Mouse (Mus musculus) hindbrain, embryonic 16.5 days (tissue): Measurements from ENCODE around the gene Srgap3. TPM values are rescaled to one million over a fixed set of nuclear protein-coding genes. Genes with fewer than 3 reads are reported as not detected.
A peak's percentile ranks its signal among the peaks of the same experiment; 100 is the strongest.
"Not testable (repeated sequence)": the region's sequence is repeated elsewhere in the genome, so short reads cannot be mapped to it uniquely, and the experiment has no call there.

Source experiments
- ATAC-seq: fragments of 200-750 bp; cut with Nextera tagmentation; 2 replicates; pipeline ENCODE4 v1.8.0; 2017; ENCODE audit warnings: moderate TSS enrichment, moderate library complexity
- H3K27ac ChIP-seq: fragments of 300-500 bp; sonication (generic); 2 replicates; pipeline ENCODE4 v1.5.1; 2014; ENCODE audit warnings: low read depth, mild to moderate bottlenecking, control low read depth, low read length, moderate library complexity
- H3K27me3 ChIP-seq: fragments of 300-500 bp; sonication (generic); replicated peaks from 2 replicates; pipeline ENCODE4 v1.6.1; 2014; ENCODE audit warnings: low read length; ENCODE audit not compliant: control insufficient read depth, insufficient read depth
- H3K36me3 ChIP-seq: fragments of 300-500 bp; sonication (generic); 2 replicates; pipeline ENCODE4 v1.6.1; 2014; ENCODE audit warnings: mild to moderate bottlenecking, low read length, moderate library complexity, mixed read lengths; ENCODE audit not compliant: control insufficient read depth, insufficient read depth
- H3K4me1 ChIP-seq: fragments of 300-500 bp; sonication (generic); 2 replicates; pipeline ENCODE4 v1.6.1; 2014; ENCODE audit warnings: low read depth, low read length; ENCODE audit not compliant: control insufficient read depth, insufficient read depth
- H3K4me2 ChIP-seq: fragments of 300-500 bp; sonication (generic); 2 replicates; pipeline ENCODE4 v1.6.1; 2014; ENCODE audit warnings: mild to moderate bottlenecking, low read length, control low read depth, moderate library complexity
- H3K4me3 ChIP-seq: fragments of 300-500 bp; sonication (generic); 2 replicates; pipeline ENCODE4 v1.5.1; 2014; ENCODE audit warnings: mild to moderate bottlenecking, low read length, control low read depth, moderate library complexity
- H3K9ac ChIP-seq: fragments of 300-500 bp; sonication (generic); 2 replicates; pipeline ENCODE4 v1.6.1; 2014; ENCODE audit warnings: low read depth, mild to moderate bottlenecking, control low read depth, low read length, moderate library complexity
- H3K9me3 ChIP-seq: fragments of 300-500 bp; sonication (generic); 2 replicates; pipeline ENCODE4 v1.6.1; 2014; ENCODE audit warnings: mild to moderate bottlenecking, low read length, moderate library complexity; ENCODE audit not compliant: control insufficient read depth
- WGBS: fragments of 180-500 bp; shearing (Covaris S2); extraction: QIAGEN DNeasy Blood & Tissue Kit; methylation state at CpG from one replicate; pipeline ENCODE4 v1.1.7; 2014; 5-methylcytosine and 5-hydroxymethylcytosine counted together
- polyA plus RNA-seq: library from polyadenylated mRNA; unstranded; fragments of >200 nt; fragmentation: Nextera tagmentation; extraction: Ambion mirVana; gene quantifications from 2 replicates; pipeline ENCODE4 v1.2.1, GENCODE M21; 2015

The Srgap3 gene
- polyA plus RNA-seq, 1 experiment from 2014 or later, result 27.0 TPM

- no peaks in the 10 kb centered on the region for H3K36me3 ChIP-seq
- ATAC-seq, result no peak
- no peak overlapping the region for H3K27ac ChIP-seq
- no peaks in the 10 kb centered on the region for H3K9me3 ChIP-seq
- H3K4me3 ChIP-seq, result no peak overlapping the region
- H3K27me3 ChIP-seq, result no peaks in the 10 kb centered on the region
- H3K4me1 ChIP-seq, result peaks cover 25% of the 10 kb centered on the region
- no peak overlapping the region for H3K4me2 ChIP-seq
- no peak overlapping the region for H3K9ac ChIP-seq
- 68% methylated on average over 11 of the region's 11 CpGs for WGBS
Measured at GRCm38 (mm10) chr6:112861351-112862297, 85.4 kb downstream of the Srgap3 start.

GRCm38 (mm10) chr6:112860290-112860689 is 86.8 kb downstream of the Srgap3 start:
- not testable (repeated sequence) for H3K4me2 ChIP-seq, H3K9me3 ChIP-seq, ATAC-seq, H3K4me3 ChIP-seq, H3K27ac ChIP-seq, H3K9ac ChIP-seq, H3K27me3 ChIP-seq, H3K36me3 ChIP-seq
- H3K4me1 ChIP-seq, result peaks cover 15% of the 10 kb centered on the region
- 94% methylated on average over 5 of the region's 5 CpGs for WGBS

- H3K4me1 ChIP-seq, result peaks cover 8% of the 10 kb centered on the region
Measured at GRCm38 (mm10) chr6:112857057-112857456, 90.0 kb downstream of the Srgap3 start.

GRCm38 (mm10) chr6:112855183-112855582 is 91.9 kb downstream of the Srgap3 start:
- WGBS, result 76% methylated on average over 6 of the region's 6 CpGs
- ATAC-seq, result no peak
- Histone ChIP-seq H3K9me3 (no peaks in the 10 kb centered on the region), H3K27me3 (no peaks in the 10 kb centered on the region), H3K9ac (no peak overlapping the region), H3K4me2 (no peak overlapping the region), H3K27ac (no peak overlapping the region), H3K36me3 (no peaks in the 10 kb centered on the region), H3K4me1 (peaks cover 10% of the 10 kb centered on the region), H3K4me3 (no peak overlapping the region)

More at GRCm38 (mm10) chr6:112857057-112857456, 90.0 kb downstream of the Srgap3 start:
- no peaks in the 10 kb centered on the region for H3K36me3 ChIP-seq
- no peak overlapping the region for H3K4me2 ChIP-seq
- 5% methylated on average over 6 of the region's 6 CpGs for WGBS
- H3K27ac ChIP-seq, result no peak overlapping the region
- H3K9ac ChIP-seq, result no peak overlapping the region
- no peak overlapping the region for H3K4me3 ChIP-seq
- no peaks in the 10 kb centered on the region for H3K27me3 ChIP-seq
- H3K9me3 ChIP-seq, result no peaks in the 10 kb centered on the region
- ATAC-seq, result peak; percentile 58

- Histone ChIP-seq H3K4me2 (no peak overlapping the region), H3K36me3 (no peaks in the 10 kb centered on the region), H3K9ac (no peak overlapping the region), H3K4me1 (peaks cover 22% of the 10 kb centered on the region), H3K4me3 (no peak overlapping the region), H3K9me3 (no peaks in the 10 kb centered on the region), H3K27ac (no peak overlapping the region), H3K27me3 (no peaks in the 10 kb centered on the region)
- ATAC-seq, result no peak
- 54% methylated on average over 14 of the region's 14 CpGs for WGBS
Measured at GRCm38 (mm10) chr6:112852261-112853235, 94.5 kb downstream of the Srgap3 start.

GRCm38 (mm10) chr6:112850745-112851144 is 96.3 kb downstream of the Srgap3 start:
- Histone ChIP-seq H3K9me3 (no peaks in the 10 kb centered on the region), H3K9ac (no peak overlapping the region), H3K36me3 (no peaks in the 10 kb centered on the region), H3K4me1 (peaks cover 22% of the 10 kb centered on the region), H3K4me3 (no peak overlapping the region), H3K27ac (no peak overlapping the region), H3K27me3 (no peaks in the 10 kb centered on the region), H3K4me2 (no peak overlapping the region)
- ATAC-seq, result peak; percentile 22; the same call in 1 of the 2 replicates
- WGBS, result 34% methylated on average over 5 of the region's 5 CpGs

GRCm38 (mm10) chr6:112848629-112849180 is 98.4 kb downstream of the Srgap3 start:
- Histone ChIP-seq H3K4me1 (peaks cover 22% of the 10 kb centered on the region), H3K36me3 (no peaks in the 10 kb centered on the region), H3K4me3 (no peak overlapping the region), H3K27me3 (no peaks in the 10 kb centered on the region), H3K9ac (no peak overlapping the region), H3K9me3 (no peaks in the 10 kb centered on the region), H3K27ac (no peak overlapping the region), H3K4me2 (no peak overlapping the region)
- WGBS, result 92% methylated on average over 8 of the region's 8 CpGs
- ATAC-seq, result no peak

GRCm38 (mm10) chr6:112846863-112847262 is 100.2 kb downstream of the Srgap3 start:
- no peak overlapping the region for H3K9ac ChIP-seq
- H3K9me3 ChIP-seq, result no peaks in the 10 kb centered on the region
- no peaks in the 10 kb centered on the region for H3K27me3 ChIP-seq
- no peaks in the 10 kb centered on the region for H3K36me3 ChIP-seq
- H3K27ac ChIP-seq, result no peak overlapping the region
- no peak overlapping the region for H3K4me3 ChIP-seq
- 82% methylated on average over 9 of the region's 9 CpGs for WGBS
- no peak for ATAC-seq
- no peak overlapping the region for H3K4me2 ChIP-seq
- H3K4me1 ChIP-seq, result peaks cover 28% of the 10 kb centered on the region
